Mouse (Mus musculus) megakaryocyte, embryonic 14.5 days (primary cell): Measurements from ENCODE around the gene Polr2m. TPM values are rescaled to one million over a fixed set of nuclear protein-coding genes. Genes with fewer than 3 reads are reported as not detected.

Experiments
- H3K27me3 ChIP-seq: replicated peaks from 2 replicates; pipeline ENCODE3; 2012; ENCODE audit warnings: inconsistent platforms
- H3K36me3 ChIP-seq: replicated peaks from 2 replicates; pipeline ENCODE3; 2012; ENCODE audit warnings: low read length, inconsistent platforms, mixed read lengths
- H3K4me1 ChIP-seq: 2 replicates; pipeline ENCODE4 v1.6.1; 2012; ENCODE audit warnings: inconsistent platforms
- H3K4me3 ChIP-seq: replicated peaks from 2 replicates; pipeline ENCODE3; 2012; ENCODE audit warnings: moderate library complexity, mild to moderate bottlenecking, inconsistent platforms
- H3K9me3 ChIP-seq: 2 replicates; pipeline ENCODE4 v1.6.1; 2012; ENCODE audit warnings: inconsistent platforms
- FLI1 ChIP-seq: IDR thresholded peaks from 2 replicates; pipeline ENCODE4 v1.6.1; 2012; ENCODE audit warnings: low read length, inconsistent platforms, mixed read lengths
- GATA1 ChIP-seq: IDR thresholded peaks from 3 replicates; pipeline ENCODE4 v1.6.1; 2012; ENCODE audit warnings: mixed read lengths, low read length, inconsistent platforms, borderline replicate concordance
- polyA plus RNA-seq: library from polyadenylated mRNA; stranded (reverse); fragments of >175 nt; gene quantifications from 2 replicates; pipeline ENCODE4 v1.2.3, GENCODE M21; 2012; ENCODE audit warnings: low replicate concordance; ENCODE audit not compliant: insufficient read depth

Polr2m gene
- polyA plus RNA-seq = 132 and 217 TPM in 2 replicates

- Histone ChIP-seq H3K4me1 (peaks cover 11% of the 10 kb centered on the region), H3K4me3 (peak within 1 kb of the TSS; percentile 96), H3K27me3 (peaks cover 3% of the 10 kb centered on the region), H3K36me3 (peaks cover 31% of the 10 kb centered on the region), H3K9me3 (no peaks in the 10 kb centered on the region)
- no peak for TF ChIP-seq GATA1
- TF ChIP-seq FLI1 = peak; percentile 86; the same call in 1 of the 2 replicates
These were observed at the start of gene Polr2m for GRCm38 (mm10) chr9:71485475-71486094. Polr2m (minus strand) TSS chr9:71485935.

- Histone ChIP-seq H3K4me3 (no peak overlapping the region), H3K4me1 (peaks cover 11% of the 10 kb centered on the region), H3K27me3 (peaks cover 8% of the 10 kb centered on the region), H3K36me3 (no peaks in the 10 kb centered on the region), H3K9me3 (peaks cover 5% of the 10 kb centered on the region)
- TF ChIP-seq GATA1 (no peak), FLI1 (no peak)
These were observed 49.3 kb upstream of the Polr2m start for GRCm38 (mm10) chr9:71535036-71535435.

GRCm38 (mm10) chr9:71529960-71530359 lies 44.2 kb upstream of the Polr2m start:
- no peaks in the 10 kb centered on the region for H3K36me3 ChIP-seq
- no peak for TF ChIP-seq FLI1
- no peak for TF ChIP-seq GATA1
- H3K4me3 ChIP-seq = no peak overlapping the region
- H3K4me1 ChIP-seq = peaks cover 11% of the 10 kb centered on the region
- H3K9me3 ChIP-seq = peaks cover 15% of the 10 kb centered on the region
- H3K27me3 ChIP-seq = peaks cover 2% of the 10 kb centered on the region

GRCm38 (mm10) chr9:71527438-71527837 lies 41.7 kb upstream of the Polr2m start:
- Histone ChIP-seq H3K9me3 (peaks cover 15% of the 10 kb centered on the region), H3K4me3 (no peak overlapping the region), H3K36me3 (no peaks in the 10 kb centered on the region), H3K4me1 (no peaks in the 10 kb centered on the region; the same call in 1 of the 2 replicates), H3K27me3 (peaks cover 4% of the 10 kb centered on the region)
- no peak for TF ChIP-seq FLI1
- no peak for TF ChIP-seq GATA1

GRCm38 (mm10) chr9:71523901-71524300 lies 38.2 kb upstream of the Polr2m start:
- Histone ChIP-seq H3K4me3 (no peak overlapping the region), H3K36me3 (no peaks in the 10 kb centered on the region), H3K27me3 (peaks cover 2% of the 10 kb centered on the region), H3K9me3 (peaks cover 6% of the 10 kb centered on the region; the same call in 1 of the 2 replicates), H3K4me1 (no peaks in the 10 kb centered on the region)
- no peak for TF ChIP-seq FLI1

- TF ChIP-seq FLI1 (no peak), GATA1 (no peak)
- peaks cover 2% of the 10 kb centered on the region for H3K27me3 ChIP-seq
- H3K9me3 ChIP-seq = peaks cover 15% of the 10 kb centered on the region; the same call in 1 of the 2 replicates
- H3K36me3 ChIP-seq = no peaks in the 10 kb centered on the region
- H3K4me1 ChIP-seq = no peaks in the 10 kb centered on the region
- H3K4me3 ChIP-seq = no peak overlapping the region
These were observed 34.1 kb upstream of the Polr2m start for GRCm38 (mm10) chr9:71519836-71520235.

- H3K4me3 ChIP-seq = no peak overlapping the region
- peaks cover 21% of the 10 kb centered on the region; the same call in 1 of the 2 replicates for H3K9me3 ChIP-seq
- no peak for TF ChIP-seq GATA1
- TF ChIP-seq FLI1 = no peak
These were observed 31.8 kb upstream of the Polr2m start for GRCm38 (mm10) chr9:71517487-71517886.

GRCm38 (mm10) chr9:71515862-71516261 lies 30.1 kb upstream of the Polr2m start:
- H3K4me1 ChIP-seq = no peaks in the 10 kb centered on the region
- no peaks in the 10 kb centered on the region for H3K36me3 ChIP-seq
- TF ChIP-seq GATA1 = no peak
- TF ChIP-seq FLI1 = no peak
- peaks cover 21% of the 10 kb centered on the region; the same call in 1 of the 2 replicates for H3K9me3 ChIP-seq
- no peak overlapping the region for H3K4me3 ChIP-seq
- peaks cover 3% of the 10 kb centered on the region for H3K27me3 ChIP-seq

More at GRCm38 (mm10) chr9:71517487-71517886, 31.8 kb upstream of the Polr2m start:
- Histone ChIP-seq H3K36me3 (no peaks in the 10 kb centered on the region), H3K4me1 (no peaks in the 10 kb centered on the region), H3K27me3 (no peaks in the 10 kb centered on the region)

GRCm38 (mm10) chr9:71513566-71513965 lies 27.8 kb upstream of the Polr2m start:
- H3K4me1 ChIP-seq = no peaks in the 10 kb centered on the region
- no peak overlapping the region for H3K4me3 ChIP-seq
- TF ChIP-seq FLI1 (no peak), GATA1 (no peak)
- H3K27me3 ChIP-seq = peaks cover 6% of the 10 kb centered on the region
- peaks cover 14% of the 10 kb centered on the region; the same call in 1 of the 2 replicates for H3K9me3 ChIP-seq
- H3K36me3 ChIP-seq = no peaks in the 10 kb centered on the region

GRCm38 (mm10) chr9:71512899-71513298 lies 27.2 kb upstream of the Polr2m start:
- no peaks in the 10 kb centered on the region for H3K36me3 ChIP-seq
- peaks cover 12% of the 10 kb centered on the region; the same call in 1 of the 2 replicates for H3K9me3 ChIP-seq
- TF ChIP-seq FLI1 (no peak), GATA1 (no peak)
- peaks cover 6% of the 10 kb centered on the region for H3K27me3 ChIP-seq
- H3K4me3 ChIP-seq = no peak overlapping the region
- no peaks in the 10 kb centered on the region for H3K4me1 ChIP-seq
